Mouse (Mus musculus) monocyte, adult 5-6 weeks (primary cell): Measurements from ENCODE around the gene Spi1. TPM values are rescaled to one million over a fixed set of nuclear protein-coding genes. Genes with fewer than 3 reads are reported as not detected.

Experiments used
- ATAC-seq: fragments of 153-309, 156-312 bp; replicated peaks from 2 replicates; pipeline ENCODE4 v1.8.0; 2017; ENCODE audit warnings: mild to moderate bottlenecking; ENCODE audit not compliant: low TSS enrichment, insufficient number of reproducible peaks, severe bottlenecking, poor library complexity, low FRiP score
- total RNA-seq: library from RNA; stranded (forward); fragments of 200-1000, 200-491, 200-594 nt; gene quantifications from 3 replicates; pipeline ENCODE4 v1.2.3, GENCODE M21; 2017

The Spi1 gene
- total RNA-seq, 1 experiment from 2014 or later: 616 TPM

- ATAC-seq: no peak
Measured at GRCm38 (mm10) chr2:91148101-91148500, 65.9 kb downstream of the Spi1 start.

GRCm38 (mm10) chr2:91151331-91151730 is 69.1 kb downstream of the Spi1 start:
- no peak for ATAC-seq

GRCm38 (mm10) chr2:91152885-91153377 is 70.7 kb downstream of the Spi1 start:
- no peak for ATAC-seq

- ATAC-seq: no peak
Measured at GRCm38 (mm10) chr2:91154091-91154490, 71.9 kb downstream of the Spi1 start.

- ATAC-seq: no peak
Measured at GRCm38 (mm10) chr2:91157002-91157752, 75.0 kb downstream of the Spi1 start.

GRCm38 (mm10) chr2:91160591-91160990 is 78.4 kb downstream of the Spi1 start:
- no peak for ATAC-seq

GRCm38 (mm10) chr2:91162952-91163351 is 80.8 kb downstream of the Spi1 start:
- no peak for ATAC-seq

GRCm38 (mm10) chr2:91163532-91163931 is 81.3 kb downstream of the Spi1 start:
- no peak for ATAC-seq

GRCm38 (mm10) chr2:91164991-91165390 is 82.8 kb downstream of the Spi1 start:
- ATAC-seq: no peak

Other genes with a start within 250 kb of the Spi1 start
- gene Mtch2, start 235.2 kb upstream of the Spi1 start, total RNA-seq: 117 to 151 TPM (median 134 TPM) in 3 replicates
- not detected in 3 replicates for gene C1qtnf4, start 196.5 kb upstream of the Spi1 start, total RNA-seq
- 8.5 to 26.3 TPM (median 9.7 TPM) in 3 replicates for gene Kbtbd4, start 177.7 kb upstream of the Spi1 start, total RNA-seq
- gene Ndufs3, start 177.6 kb upstream of the Spi1 start, total RNA-seq: 58.5 to 72.9 TPM (median 61.1 TPM) in 3 replicates
- gene Celf1, start 142.0 kb upstream of the Spi1 start, total RNA-seq: 22.3 to 60.8 TPM (median 27.6 TPM) in 3 replicates
- gene Rapsn, start 46.8 kb upstream of the Spi1 start, total RNA-seq: 4.3 TPM in 1 of 3 replicates, not detected in the others
- gene Psmc3, start 28.4 kb upstream of the Spi1 start, total RNA-seq: 235 to 255 TPM (median 248 TPM) in 3 replicates
- 15.6 to 33.3 TPM (median 26.7 TPM) in 3 replicates for gene Slc39a13, start 12.0 kb upstream of the Spi1 start, total RNA-seq
- 1.4 to 5.2 TPM (median 3.7 TPM) in 3 replicates for gene Mybpc3, start 35.8 kb downstream of the Spi1 start, total RNA-seq
- gene Madd, start 101.4 kb downstream of the Spi1 start, total RNA-seq: 66.0 to 190 TPM (median 155 TPM) in 3 replicates
- 6.7 to 13.1 TPM (median 9.3 TPM) in 3 replicates for gene Nr1h3, start 120.4 kb downstream of the Spi1 start, total RNA-seq
- gene Acp2, start 120.5 kb downstream of the Spi1 start, total RNA-seq: 16.0 to 20.6 TPM (median 17.2 TPM) in 3 replicates
- gene Ddb2, start 154.6 kb downstream of the Spi1 start, total RNA-seq: 8.5 to 15.4 TPM (median 8.8 TPM) in 3 replicates
- gene Pacsin3, start 173.6 kb downstream of the Spi1 start, total RNA-seq: 0.53 TPM in 1 of 3 replicates, not detected in the others
- gene Arfgap2, start 182.6 kb downstream of the Spi1 start, total RNA-seq: 34.0 to 45.8 TPM (median 35.3 TPM) in 3 replicates